Mouse (Mus musculus) stomach, postnatal 0 days (tissue): ENCODE measurements around the gene Tnrc18. TPM values are rescaled to one million over a fixed set of nuclear protein-coding genes. Genes with fewer than 3 reads are reported as not detected.

Experiments
- ATAC-seq: fragments of 200-750 bp; cut with Nextera tagmentation; 2 replicates; pipeline ENCODE4 v1.8.0; 2017; ENCODE audit not compliant: low FRiP score, low TSS enrichment
- DNase-seq: peaks from one replicate; pipeline ENCODE4 v3.0.0-alpha.2; 2016; ENCODE audit warnings: low spot score
- H3K27ac ChIP-seq: fragments of 300-500 bp; sonication (generic); replicated peaks from 2 replicates; pipeline ENCODE4 v1.5.1; 2014; ENCODE audit warnings: mild to moderate bottlenecking, control low read depth
- H3K27me3 ChIP-seq: fragments of 300-500 bp; sonication (generic); 2 replicates; pipeline ENCODE4 v1.6.1; 2014; ENCODE audit warnings: low read length; ENCODE audit not compliant: control insufficient read depth, insufficient read depth
- H3K36me3 ChIP-seq: fragments of 300-500 bp; sonication (generic); 2 replicates; pipeline ENCODE4 v1.6.1; 2014; ENCODE audit warnings: low read length, mixed read lengths; ENCODE audit not compliant: control insufficient read depth, insufficient read depth
- H3K4me1 ChIP-seq: fragments of 300-500 bp; sonication (generic); replicated peaks from 2 replicates; pipeline ENCODE4 v1.6.1; 2014; ENCODE audit warnings: antibody characterized with exemption; ENCODE audit not compliant: control insufficient read depth, insufficient read depth
- H3K4me2 ChIP-seq: fragments of 300-500 bp; sonication (generic); replicated peaks from 2 replicates; pipeline ENCODE4 v1.6.1; 2014; ENCODE audit warnings: low read depth, mild to moderate bottlenecking, control low read depth, moderate library complexity
- H3K4me3 ChIP-seq: fragments of 300-500 bp; sonication (generic); 2 replicates; pipeline ENCODE4 v1.5.1; 2014; ENCODE audit warnings: low read depth, low read length, control low read depth
- H3K9ac ChIP-seq: fragments of 300-500 bp; sonication (generic); 2 replicates; pipeline ENCODE4 v1.6.1; 2014; ENCODE audit warnings: mild to moderate bottlenecking, low read length, control low read depth, mixed read lengths
- H3K9me3 ChIP-seq: fragments of 300-500 bp; sonication (generic); 2 replicates; pipeline ENCODE4 v1.6.1; 2016; ENCODE audit warnings: low read length; ENCODE audit not compliant: control insufficient read depth
- CTCF ChIP-seq: IDR thresholded peaks from 2 replicates; pipeline ENCODE4 v1.5.1; 2016; ENCODE audit warnings: antibody characterized with exemption, low read depth, mild to moderate bottlenecking, moderate library complexity
- EP300 ChIP-seq: optimal IDR thresholded peaks from 2 replicates; pipeline ENCODE3; 2016; ENCODE audit warnings: antibody characterized with exemption
- WGBS: fragments of 180-500 bp; shearing (Covaris S2); extraction: QIAGEN DNeasy Blood & Tissue Kit; methylation state at CpG from one replicate; pipeline ENCODE4 v1.1.7; 2014; 5-methylcytosine and 5-hydroxymethylcytosine counted together
- polyA plus RNA-seq: library from polyadenylated mRNA; unstranded; fragments of >200 nt; fragmentation: Nextera tagmentation; extraction: Ambion mirVana; gene quantifications from 2 replicates; pipeline ENCODE4 v1.2.1, GENCODE M21; 2015

Tnrc18 gene
- polyA plus RNA-seq, 1 experiment from 2014 or later = 12.5 TPM

DNA sequence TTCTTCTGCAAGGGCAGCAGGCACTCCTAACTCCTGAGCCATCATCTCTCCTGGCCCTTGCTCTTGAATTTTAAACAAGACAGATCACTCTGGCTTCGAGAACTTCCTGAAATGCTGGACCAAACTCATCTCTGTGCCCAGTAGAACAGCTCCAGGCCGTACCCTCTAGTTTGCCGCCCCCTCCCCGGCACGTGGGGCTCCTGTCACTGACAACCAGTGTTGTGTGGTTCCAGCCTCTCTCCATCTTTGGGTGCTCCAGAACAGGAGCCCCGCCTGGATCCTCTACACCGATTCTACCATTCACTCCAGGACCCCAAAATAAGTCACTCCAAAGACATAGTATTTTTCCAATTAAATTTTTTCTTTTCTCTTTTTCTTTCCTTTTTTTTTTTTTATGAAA, 93.2 kb downstream of the Tnrc18 start:
- Histone ChIP-seq H3K27me3 (no peaks in the 10 kb centered on the region), H3K27ac (no peak overlapping the region), H3K36me3 (peaks cover 19% of the 10 kb centered on the region), H3K9ac (no peak overlapping the region), H3K4me2 (no peak overlapping the region), H3K4me1 (no peaks in the 10 kb centered on the region), H3K9me3 (no peaks in the 10 kb centered on the region), H3K4me3 (no peak overlapping the region)
- no peak for ATAC-seq
- 90% methylated on average over 7 of the region's 7 CpGs for WGBS
- DNase-seq = no peak
- TF ChIP-seq EP300 (no peak), CTCF (no peak)

DNA sequence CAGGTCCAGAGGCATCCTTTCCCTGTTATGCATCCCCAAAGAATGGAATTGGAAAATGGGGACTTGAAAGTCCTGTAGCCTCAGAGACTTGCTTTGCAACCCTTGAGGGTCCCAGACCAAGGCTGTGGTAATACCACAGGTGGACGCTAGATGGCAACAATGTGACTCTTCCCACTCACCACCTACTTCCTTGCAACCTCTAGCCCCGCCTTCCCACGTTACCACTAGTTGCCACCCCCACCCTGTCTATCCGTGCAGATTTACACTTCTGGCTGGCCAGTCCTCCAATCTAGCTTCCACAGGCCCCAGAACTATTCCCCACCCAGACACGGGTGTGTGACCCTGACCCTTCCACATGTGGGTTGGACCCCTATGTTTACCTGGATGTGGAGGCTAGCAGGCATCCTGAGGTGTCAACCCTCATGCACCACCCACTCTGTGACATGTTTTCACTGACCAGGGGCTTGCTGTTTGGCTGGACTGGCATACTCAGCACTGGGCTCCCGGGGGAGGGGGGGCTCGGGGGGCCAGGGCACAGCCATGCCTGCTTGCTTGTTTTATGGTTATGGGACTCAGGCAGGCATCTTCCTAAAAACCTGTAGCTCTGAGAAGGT, 93.8 kb downstream of the Tnrc18 start:
- Histone ChIP-seq H3K27ac (no peak overlapping the region), H3K36me3 (peaks cover 13% of the 10 kb centered on the region), H3K9ac (no peak overlapping the region), H3K9me3 (no peaks in the 10 kb centered on the region), H3K4me1 (no peaks in the 10 kb centered on the region), H3K4me3 (no peak overlapping the region), H3K4me2 (no peak overlapping the region), H3K27me3 (no peaks in the 10 kb centered on the region)
- ATAC-seq (peak; percentile 77), DNase-seq (peak; percentile 81)
- TF ChIP-seq EP300 (no peak), CTCF (peak; percentile 88)
- 12% methylated on average over 7 of the region's 7 CpGs for WGBS

DNA sequence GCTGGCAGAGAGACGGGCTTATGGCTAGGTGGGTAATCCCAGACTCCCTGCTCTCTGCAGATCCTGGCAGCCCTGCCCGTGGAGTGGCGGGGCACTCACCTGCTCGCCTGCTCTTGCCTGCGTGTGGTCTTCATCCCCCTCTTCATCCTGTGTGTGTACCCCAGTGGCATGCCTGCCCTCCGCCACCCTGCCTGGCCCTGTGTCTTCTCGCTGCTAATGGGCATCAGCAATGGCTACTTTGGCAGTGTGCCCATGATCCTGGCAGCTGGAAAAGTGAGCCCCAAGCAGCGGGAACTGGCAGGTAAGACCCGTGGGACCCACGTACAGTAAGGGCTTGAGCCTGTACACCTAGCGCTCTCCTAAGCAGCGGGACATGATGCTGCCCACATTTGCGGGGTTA, 97.6 kb downstream of the Tnrc18 start:
- no peak overlapping the region for H3K4me2 ChIP-seq
- TF ChIP-seq EP300 = no peak
- WGBS = 80% methylated on average over 12 of the region's 13 CpGs
- no peak overlapping the region for H3K27ac ChIP-seq
- H3K4me3 ChIP-seq = no peak overlapping the region
- no peaks in the 10 kb centered on the region for H3K4me1 ChIP-seq
- no peaks in the 10 kb centered on the region for H3K36me3 ChIP-seq
- no peaks in the 10 kb centered on the region for H3K27me3 ChIP-seq
- no peak overlapping the region for H3K9ac ChIP-seq
- DNase-seq (no peak), ATAC-seq (no peak)
- no peaks in the 10 kb centered on the region for H3K9me3 ChIP-seq

DNA sequence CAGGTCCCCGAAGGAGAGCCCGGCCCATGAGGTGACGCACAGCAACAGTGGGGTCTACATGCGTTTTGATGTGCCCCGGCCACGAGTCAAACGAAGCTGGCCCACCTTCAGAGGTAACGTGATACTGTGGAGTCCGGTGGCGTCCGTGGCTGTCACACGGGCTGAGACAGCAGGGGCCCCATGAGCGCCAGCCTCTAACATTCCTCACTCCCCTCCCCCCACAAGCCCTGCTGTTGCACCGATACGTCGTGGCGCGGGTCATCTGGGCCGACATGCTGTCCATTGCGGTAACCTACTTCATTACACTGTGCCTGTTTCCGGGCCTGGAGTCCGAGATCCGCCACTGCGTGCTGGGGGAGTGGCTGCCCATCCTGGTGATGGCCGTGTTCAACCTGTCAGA, 99.0 kb downstream of the Tnrc18 start:
- ATAC-seq = 0 out of 2 replicates have a peak, but pooled peaks have one; percentile 10
- Histone ChIP-seq H3K27me3 (no peaks in the 10 kb centered on the region), H3K9me3 (no peaks in the 10 kb centered on the region), H3K4me1 (no peaks in the 10 kb centered on the region), H3K9ac (no peak overlapping the region), H3K4me2 (no peak overlapping the region), H3K36me3 (no peaks in the 10 kb centered on the region), H3K27ac (no peak overlapping the region), H3K4me3 (no peak overlapping the region)
- 60% methylated on average over 25 of the region's 25 CpGs for WGBS
- DNase-seq = no peak
- no peak for TF ChIP-seq CTCF
- no peak for TF ChIP-seq EP300

DNA sequence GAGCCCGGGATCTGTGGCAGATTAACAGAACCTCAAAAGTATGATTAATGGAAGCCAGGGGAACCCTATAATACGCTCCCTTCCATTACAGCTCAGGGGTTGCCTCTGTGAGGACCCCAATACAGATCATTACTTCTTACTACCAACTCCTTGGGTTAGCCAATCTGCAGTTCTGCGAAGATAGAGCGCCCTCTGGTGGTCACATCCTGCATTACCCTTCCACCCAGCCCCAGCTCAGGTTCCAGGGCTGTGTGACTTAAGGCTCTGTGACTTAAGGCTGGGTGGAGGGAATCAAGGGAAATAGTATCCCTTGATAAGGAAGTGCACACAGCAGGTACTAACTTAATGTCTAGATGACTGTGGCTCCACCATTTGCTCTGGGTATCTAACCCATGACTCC, 99.4 kb downstream of the Tnrc18 start:
- H3K9me3 ChIP-seq = no peaks in the 10 kb centered on the region
- DNase-seq (peak; percentile 78), ATAC-seq (0 out of 2 replicates have a peak, but pooled peaks have one; percentile 24)
- H3K4me1 ChIP-seq = no peaks in the 10 kb centered on the region
- no peak overlapping the region for H3K9ac ChIP-seq
- H3K4me2 ChIP-seq = no peak overlapping the region
- no peaks in the 10 kb centered on the region for H3K27me3 ChIP-seq
- H3K27ac ChIP-seq = no peak overlapping the region
- WGBS = 20% methylated on average over 4 of the region's 4 CpGs
- H3K36me3 ChIP-seq = no peaks in the 10 kb centered on the region
- no peak overlapping the region for H3K4me3 ChIP-seq
- TF ChIP-seq CTCF = peak; percentile 94
- TF ChIP-seq EP300 = no peak

GRCm38 (mm10) chr5:142716056-142716455, 101.4 kb downstream of the Tnrc18 start:
- WGBS = 75% methylated on average over 6 of the region's 6 CpGs
- H3K9ac ChIP-seq = no peak overlapping the region
- TF ChIP-seq CTCF (no peak), EP300 (no peak)
- ATAC-seq = no peak
- DNase-seq = no peak
- H3K4me3 ChIP-seq = no peak overlapping the region
- no peaks in the 10 kb centered on the region for H3K9me3 ChIP-seq
- H3K36me3 ChIP-seq = no peaks in the 10 kb centered on the region
- H3K27ac ChIP-seq = no peak overlapping the region
- H3K4me1 ChIP-seq = no peaks in the 10 kb centered on the region
- no peaks in the 10 kb centered on the region for H3K27me3 ChIP-seq
- no peak overlapping the region for H3K4me2 ChIP-seq
